Mouse (Mus musculus): ENCODE data around the gene Ptpn4.

Gene Ptpn4

DNA sequence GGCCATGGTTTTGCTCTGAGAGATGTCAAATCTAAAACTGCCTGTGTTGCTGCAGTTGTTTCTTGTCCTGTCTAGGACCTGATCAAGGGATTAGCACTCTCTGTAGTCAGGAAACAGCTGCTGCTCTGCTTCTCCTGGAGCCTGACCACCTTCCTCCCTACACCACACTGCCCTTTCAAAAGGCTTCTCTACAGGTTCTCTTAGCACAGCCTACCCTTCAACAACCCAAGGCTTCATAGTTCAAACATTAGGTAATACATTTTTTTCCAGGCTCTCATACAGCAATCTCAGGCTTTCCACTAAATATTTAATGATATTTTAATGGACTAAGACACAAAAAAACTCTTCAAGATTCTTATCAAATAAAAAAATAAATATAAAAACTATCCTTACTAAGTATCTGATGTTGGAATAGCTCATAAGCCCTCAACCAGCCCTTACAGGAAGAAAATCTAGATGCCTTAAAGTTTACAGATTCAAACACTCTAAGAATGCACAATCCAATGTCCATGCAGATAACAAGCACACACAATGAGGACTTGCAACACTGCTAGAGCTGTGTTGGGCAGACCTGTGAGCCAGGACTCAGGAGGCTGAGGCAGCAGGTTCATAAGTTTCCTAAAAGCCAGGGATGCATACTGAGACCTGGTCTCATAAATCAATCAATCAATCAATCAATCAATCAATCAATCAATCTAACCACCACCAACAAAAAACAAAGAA, 196.2 kb downstream of the Ptpn4 start:
- no peak for DNase-seq (ENCODE audit: low spot score)

DNA sequence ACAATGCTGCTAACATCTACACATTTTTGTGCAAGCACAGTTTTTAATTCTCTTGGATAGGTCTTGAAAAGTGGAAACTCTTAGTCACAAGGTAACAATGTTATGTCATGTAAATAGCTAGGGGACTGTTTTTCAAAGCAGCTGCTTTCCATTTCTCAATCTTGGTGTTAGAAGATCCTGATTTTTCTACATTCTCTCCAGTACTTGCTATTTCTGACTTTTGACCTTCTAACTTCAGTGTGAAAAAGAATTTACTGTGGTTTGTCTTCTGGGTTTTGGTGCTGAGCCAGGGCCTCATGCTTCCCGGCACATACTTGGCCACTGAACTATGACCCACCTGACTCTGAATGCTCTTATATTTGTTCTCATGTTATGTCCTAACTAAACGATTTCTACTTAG, 197.4 kb downstream of the Ptpn4 start:
- DNase-seq (ENCODE audit: low spot score): no peak

DNA sequence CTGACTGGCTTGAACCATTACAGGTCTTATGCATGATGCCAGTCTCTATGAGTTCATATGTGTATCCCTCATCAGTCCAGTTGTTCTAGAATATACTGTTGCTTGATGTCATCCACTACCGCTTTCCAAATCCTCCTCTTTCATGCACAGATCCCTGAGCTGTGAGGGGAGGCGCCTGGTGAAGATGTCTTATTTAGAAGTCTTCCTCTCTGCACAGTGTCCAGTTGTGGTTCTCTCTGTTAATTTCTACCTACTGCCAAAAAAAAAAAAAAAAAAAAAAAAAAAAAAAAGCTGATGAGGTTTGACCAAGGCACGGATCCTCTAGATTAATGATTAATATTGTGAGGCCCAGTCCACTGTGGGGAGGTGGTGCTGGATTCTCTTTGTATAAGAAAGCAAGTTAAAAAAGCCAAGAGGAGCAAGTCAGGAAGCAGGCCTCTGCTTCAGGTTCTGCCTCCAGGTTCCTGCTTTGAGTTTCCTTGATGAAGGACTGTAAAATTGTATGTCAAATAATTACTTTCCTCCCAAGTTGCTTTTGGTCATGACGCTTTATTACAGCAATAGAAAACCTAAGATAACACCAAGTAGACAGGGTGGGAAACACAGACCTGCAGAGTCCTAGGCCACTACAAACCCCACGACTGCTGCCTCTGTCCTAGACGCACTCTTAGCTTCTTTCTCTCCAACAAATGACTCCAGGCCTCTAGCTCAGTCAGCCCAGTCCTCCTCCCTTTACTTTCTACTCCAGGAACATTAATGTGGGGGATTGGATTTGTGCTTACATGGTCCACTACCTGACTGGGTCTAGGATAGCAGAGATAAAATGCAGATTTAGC, 200.0 kb downstream of the Ptpn4 start:
- DNase-seq (ENCODE audit: low spot score): no peak

DNA sequence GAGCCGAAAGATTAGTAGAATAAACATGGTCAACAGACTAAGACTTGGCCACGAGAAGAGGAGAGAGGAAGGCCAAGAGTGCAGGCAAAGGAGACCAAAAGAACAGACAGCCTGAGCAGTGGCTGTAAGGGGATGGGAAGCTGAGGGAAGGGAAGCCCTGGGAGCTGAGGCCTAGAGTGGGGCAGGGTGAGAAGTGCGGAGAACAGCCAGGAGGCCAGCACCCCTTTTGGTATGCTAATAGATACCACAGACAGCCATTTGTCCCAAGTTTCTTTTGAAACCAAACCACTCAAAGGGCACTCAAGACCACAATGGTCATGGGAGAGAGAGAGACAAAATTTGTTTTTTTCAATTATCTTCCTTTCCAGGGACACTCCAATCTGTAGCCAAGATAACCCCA, 202.7 kb downstream of the Ptpn4 start:
- no peak for DNase-seq (ENCODE audit: low spot score)

DNA sequence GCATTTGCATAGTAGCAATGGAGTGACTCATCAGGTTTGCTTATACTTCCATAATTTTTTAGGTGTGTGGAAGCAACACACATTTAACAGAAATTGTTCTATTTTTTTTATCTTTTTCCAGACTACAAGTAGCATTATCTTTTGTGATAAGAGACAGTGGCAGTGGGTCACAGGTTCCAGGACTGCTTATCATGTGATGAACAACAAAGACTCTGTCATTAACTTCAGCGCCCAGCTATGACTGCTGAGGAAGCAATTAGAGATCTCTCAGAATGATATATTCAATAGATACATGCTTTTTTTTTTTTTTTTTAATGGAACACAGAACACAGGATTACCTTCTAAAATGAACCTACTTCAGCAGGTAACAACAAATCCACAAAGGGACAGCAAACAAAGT, 207.0 kb downstream of the Ptpn4 start:
- DNase-seq (ENCODE audit: low spot score): no peak

DNA sequence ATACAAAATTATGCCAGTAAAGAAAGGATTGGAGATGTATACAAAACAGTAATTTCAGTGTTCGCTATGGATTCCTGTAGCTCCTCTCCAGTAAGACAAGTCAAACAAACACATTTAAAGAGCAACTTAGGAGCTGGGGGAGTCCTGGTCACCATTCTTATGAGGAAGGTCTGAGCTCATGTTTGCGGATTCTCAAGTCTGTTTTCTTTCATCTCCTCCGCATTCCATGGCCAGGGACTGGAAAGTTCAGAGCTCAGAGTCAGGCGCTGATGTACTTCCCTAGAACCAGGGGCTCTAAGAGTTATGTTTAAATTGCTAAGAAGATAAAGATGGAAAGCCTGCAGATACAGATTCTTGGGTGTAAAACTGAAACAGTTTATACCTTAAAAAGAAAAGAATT, 210.6 kb downstream of the Ptpn4 start:
- no peak for DNase-seq (ENCODE audit: low spot score)

DNA sequence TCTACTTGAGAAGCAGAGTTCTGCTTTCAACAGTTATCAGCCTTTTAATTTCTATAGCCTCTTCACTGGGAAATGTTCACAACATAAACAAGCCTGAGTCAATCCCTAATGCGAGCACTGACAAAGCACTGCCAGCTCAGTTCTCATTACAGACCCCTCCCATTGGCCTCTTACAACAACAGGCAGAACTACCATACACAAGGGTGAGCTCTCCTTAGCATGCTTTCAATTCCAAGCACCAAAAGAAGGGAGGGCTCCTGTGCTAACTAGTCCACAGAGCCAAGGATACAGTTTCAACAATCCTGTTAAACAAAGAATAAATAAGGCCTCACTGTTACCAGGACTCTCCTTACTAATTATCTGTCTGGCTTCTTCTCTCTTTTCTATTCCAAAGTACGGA, 213.0 kb downstream of the Ptpn4 start:
- no peak for DNase-seq (ENCODE audit: low spot score)

DNA sequence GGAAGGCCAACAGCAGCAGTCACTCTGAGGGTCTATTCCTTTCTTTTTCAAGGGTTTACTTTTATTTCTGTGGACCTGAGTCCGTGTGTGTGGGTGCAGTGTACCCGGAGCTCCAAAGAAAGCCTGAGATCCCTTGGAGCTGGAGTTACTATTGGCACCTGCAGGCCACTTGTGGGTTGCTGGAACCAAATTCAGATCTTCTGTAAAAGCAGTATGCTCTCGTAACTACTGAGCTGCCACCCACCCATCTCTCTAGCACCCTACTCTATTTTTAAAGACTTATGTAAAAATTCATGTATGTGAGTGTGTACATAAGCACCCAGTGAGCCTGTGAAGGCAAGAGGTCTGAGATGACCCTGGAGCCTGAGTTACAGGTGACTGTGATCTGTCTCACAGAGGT, 232.0 kb downstream of the Ptpn4 start:
- DNase-seq (ENCODE audit: low spot score): no peak

Measured in T-cell, adult 2 months (primary cell).